Comparison of ENCODE assay signal across 8 mouse cellular contexts in the genomic region with DNA sequence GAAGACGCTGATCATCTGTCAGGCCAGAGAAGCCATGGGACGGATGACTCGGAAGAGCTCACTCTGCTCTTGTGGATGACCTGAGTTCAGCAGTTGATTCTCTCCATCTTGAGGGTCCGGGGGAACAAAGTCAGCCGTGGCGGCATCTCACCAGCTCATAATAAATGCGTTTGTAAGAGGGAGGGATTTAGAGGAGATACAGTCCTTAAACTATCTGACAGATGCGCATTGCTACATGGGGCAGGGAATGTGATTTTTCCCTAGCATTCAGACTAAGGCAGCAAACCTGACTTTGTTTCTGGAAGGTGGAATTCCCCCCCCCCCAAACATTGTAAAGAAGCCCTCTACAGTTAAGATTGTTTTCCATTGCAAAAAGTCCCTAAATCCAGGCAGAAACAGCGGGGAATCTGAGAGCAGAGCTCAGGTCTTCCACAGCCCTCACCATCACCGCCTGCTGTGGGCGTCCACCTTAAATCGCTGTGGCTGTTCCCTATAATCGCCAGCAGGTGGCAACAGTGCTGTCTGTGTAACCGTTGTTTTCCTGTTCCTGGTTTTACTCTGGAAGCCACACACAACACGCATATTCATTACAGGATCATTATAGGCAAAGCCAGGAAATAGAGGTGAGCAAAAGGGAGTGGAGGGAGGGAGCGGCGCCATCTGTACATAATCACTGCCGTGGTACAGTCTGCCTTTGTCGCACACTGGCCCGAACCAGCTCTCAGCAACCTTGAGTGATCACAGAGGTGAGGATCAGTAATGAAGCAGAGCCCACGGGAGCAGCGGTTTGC.
DNase-seq lines count a peak whose midpoint lies in the region; ATAC-seq and TF ChIP-seq lines count a peak whose summit lies in the region.

No protein-coding gene starts in this region.

- peak; percentile 83 for ATAC-seq in forebrain, postnatal 0 days
- ATAC-seq in neutrophil, adult 5-6 weeks (ENCODE audit: extremely low read depth, insufficient number of reproducible peaks, low FRiP score, poor library complexity, severe bottlenecking) = peak; percentile 91

- TF ChIP-seq POLR2A in lung, adult 2 months (IDR thresholded peaks at IDR 0.05; ENCODE audit: borderline replicate concordance, extremely low read depth, low read depth, low read length) = peak; percentile 32; the same call in 1 of the 2 replicates

- H3K4me1 ChIP-seq in forebrain, postnatal 0 days (ENCODE audit: insufficient read depth) = no peaks in the 10 kb centered on the region; the same call in 1 of the 2 replicates
- peaks cover 4% of the 10 kb centered on the region; the same call in 1 of the 2 replicates for H3K4me1 ChIP-seq in lung, adult 2 months (ENCODE audit: control insufficient read depth, insufficient read depth, low read length)

- no peaks in the 10 kb centered on the region for H3K9me3 ChIP-seq in forebrain, postnatal 0 days (ENCODE audit: low read length)

- no peaks in the 10 kb centered on the region for H3K36me3 ChIP-seq in forebrain, postnatal 0 days (ENCODE audit: insufficient read depth)

- whole genome bisulfite sequencing in forebrain, postnatal 0 days = 26% methylated on average over 22 of the region's 22 CpGs
- WGBS in lung, adult 2 months = 22% methylated on average over 22 of the region's 22 CpGs

- peak overlapping the region; percentile 16 for H3K4me3 ChIP-seq in forebrain, postnatal 0 days (ENCODE audit: low read depth, low read length)
- H3K4me3 ChIP-seq in layer of hippocampus, adult 2 months = peak overlapping the region; percentile 53
- H3K4me3 ChIP-seq in lung, adult 2 months (replicated peaks; ENCODE audit: extremely low read depth, low read depth, low read length) = peak overlapping the region; percentile 70

- H3K4me2 ChIP-seq in forebrain, postnatal 0 days (ENCODE audit: low read depth) = peak overlapping the region; percentile 40

- peak overlapping the region; percentile 29; the same call in 1 of the 2 replicates for H3K9ac ChIP-seq in forebrain, postnatal 0 days

- peak; percentile 99 for TF ChIP-seq CTCF in forebrain, postnatal 0 days (IDR thresholded peaks at IDR 0.05; ENCODE audit: low read depth)
- peak; percentile 93 for TF ChIP-seq CTCF in layer of hippocampus, adult 2 months (conservative IDR thresholded peaks at IDR 0.05)
- peak; percentile 85 for TF ChIP-seq CTCF in lung, adult 2 months (IDR thresholded peaks at IDR 0.05; ENCODE audit: insufficient read depth, low read length)

- no peak overlapping the region for H3K27ac ChIP-seq in forebrain, postnatal 0 days (ENCODE audit: low read depth, low read length)
- H3K27ac ChIP-seq in layer of hippocampus, adult 2 months = peak overlapping the region; percentile 81

- no peaks in the 10 kb centered on the region; the same call in 1 of the 2 replicates for H3K27me3 ChIP-seq in forebrain, postnatal 0 days (ENCODE audit: insufficient read depth, low read length)

- peak; percentile 54 for DNase-seq in MEL-GATA-1-ER (ENCODE audit: extremely low read depth, low read depth)
- DNase-seq in cerebellum, adult 18-20 months = peak; percentile 79 to 83
- DNase-seq in forebrain, postnatal 0 days = peak; percentile 92
- peak; percentile 81 for DNase-seq in heart, postnatal 4 days
- peak; percentile 79 to 86 for DNase-seq in layer of hippocampus, adult 2 months (ENCODE audit: low spot score in 2 of 2)
- DNase-seq in lung, adult 2 months = peak; percentile 69
- DNase-seq in testis, postnatal 14 days (ENCODE audit: low spot score) = peak; percentile 72

Comparison
In these comparisons a context has a peak if more than half of its experiments do, and no peak if none do; other contexts are left out.
1. H3K4me3 ChIP-seq: peak in every context shown above with its lines; median percentile 70 in lung, adult 2 months; 53 in layer of hippocampus, adult 2 months; 16 in forebrain, postnatal 0 days.